Mouse (Mus musculus) lung, embryonic 16.5 days (tissue): ENCODE data around the gene Rmnd5b. TPM values are rescaled to one million over a fixed set of nuclear protein-coding genes. Genes with fewer than 3 reads are reported as not detected.

ENCODE experiments used
- ATAC-seq: fragments of 200-750 bp; cut with Nextera tagmentation; 2 replicates; pipeline ENCODE4 v1.8.0; 2017; ENCODE audit warnings: low read depth, mild to moderate bottlenecking, moderate library complexity
- H3K27ac ChIP-seq: fragments of 300-500 bp; sonication (generic); 2 replicates; pipeline ENCODE4 v1.5.1; 2014; ENCODE audit warnings: mild to moderate bottlenecking, control low read depth, low read length
- H3K27me3 ChIP-seq: fragments of 300-500 bp; sonication (generic); 2 replicates; pipeline ENCODE4 v1.6.1; 2014; ENCODE audit warnings: low read depth, low read length, mixed read lengths; ENCODE audit not compliant: control insufficient read depth, insufficient read depth
- H3K36me3 ChIP-seq: fragments of 300-500 bp; sonication (generic); 2 replicates; pipeline ENCODE4 v1.6.1; 2014; ENCODE audit warnings: low read length; ENCODE audit not compliant: control insufficient read depth, insufficient read depth
- H3K4me1 ChIP-seq: fragments of 300-500 bp; sonication (generic); replicated peaks from 2 replicates; pipeline ENCODE4 v1.6.1; 2014; ENCODE audit warnings: low read length, mixed read lengths; ENCODE audit not compliant: control insufficient read depth, insufficient read depth
- H3K4me2 ChIP-seq: fragments of 300-500 bp; sonication (generic); 2 replicates; pipeline ENCODE4 v1.6.1; 2014; ENCODE audit warnings: low read depth, low read length, control low read depth
- H3K4me3 ChIP-seq: fragments of 300-500 bp; sonication (generic); 2 replicates; pipeline ENCODE4 v1.5.1; 2014; ENCODE audit warnings: mild to moderate bottlenecking, low read length, control low read depth
- H3K9ac ChIP-seq: fragments of 300-500 bp; sonication (generic); 2 replicates; pipeline ENCODE4 v1.6.1; 2014; ENCODE audit warnings: low read length, control low read depth
- H3K9me3 ChIP-seq: fragments of 300-500 bp; sonication (generic); 2 replicates; pipeline ENCODE4 v1.6.1; 2016; ENCODE audit warnings: low read length; ENCODE audit not compliant: control insufficient read depth
- WGBS: fragments of 180-500 bp; shearing (Covaris S2); extraction: QIAGEN DNeasy Blood & Tissue Kit; methylation state at CpG from one replicate; pipeline ENCODE4 v1.1.7; 2014; 5-methylcytosine and 5-hydroxymethylcytosine counted together
- polyA plus RNA-seq: library from polyadenylated mRNA; unstranded; fragments of >200 nt; fragmentation: Nextera tagmentation; extraction: Ambion mirVana; gene quantifications from 2 replicates; pipeline ENCODE4 v1.2.1, GENCODE M21; 2015

The Rmnd5b gene
- polyA plus RNA-seq, 1 experiment from 2014 or later, result 41.1 TPM

DNA sequence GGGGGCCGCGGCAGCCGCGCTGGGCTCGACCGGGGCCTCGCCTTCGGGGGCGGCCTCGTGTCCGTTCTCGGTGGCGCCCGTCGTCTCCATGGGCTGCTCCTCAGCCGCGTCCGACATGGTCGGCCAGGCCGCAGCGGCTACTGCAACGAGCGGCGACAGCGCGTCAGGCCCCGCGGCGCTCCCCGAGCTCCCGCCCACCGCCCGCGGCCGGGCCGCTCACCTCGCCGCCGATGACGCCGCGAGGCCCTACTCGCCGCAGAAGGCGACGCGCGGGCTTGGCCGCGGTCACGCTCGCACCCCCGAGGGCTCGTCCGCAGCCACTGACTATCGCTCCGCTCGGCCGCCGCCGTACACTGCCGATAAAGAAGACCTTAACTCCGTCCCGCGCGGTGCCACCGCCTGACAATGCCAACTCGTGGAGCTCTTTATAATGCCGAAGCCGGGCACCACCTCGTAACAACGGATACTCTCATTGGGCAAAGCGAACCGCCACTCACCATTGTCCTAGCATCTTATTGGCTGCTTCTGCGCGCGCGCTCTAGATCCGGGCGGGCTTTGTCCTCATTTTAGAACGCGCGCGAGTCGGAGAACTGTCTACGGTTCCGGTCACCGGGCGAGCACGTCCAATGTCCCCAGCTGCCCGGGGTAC lies 29.1 kb downstream of the Rmnd5b start, which contains the start of gene Hnrnpab:
Gene Hnrnpab (minus strand): TSS at position 401 of the 649 bp plus-strand sequence.
- WGBS, result under 1% methylated on average over 71 of the region's 91 CpGs
- ATAC-seq, result peak; percentile 95

DNA sequence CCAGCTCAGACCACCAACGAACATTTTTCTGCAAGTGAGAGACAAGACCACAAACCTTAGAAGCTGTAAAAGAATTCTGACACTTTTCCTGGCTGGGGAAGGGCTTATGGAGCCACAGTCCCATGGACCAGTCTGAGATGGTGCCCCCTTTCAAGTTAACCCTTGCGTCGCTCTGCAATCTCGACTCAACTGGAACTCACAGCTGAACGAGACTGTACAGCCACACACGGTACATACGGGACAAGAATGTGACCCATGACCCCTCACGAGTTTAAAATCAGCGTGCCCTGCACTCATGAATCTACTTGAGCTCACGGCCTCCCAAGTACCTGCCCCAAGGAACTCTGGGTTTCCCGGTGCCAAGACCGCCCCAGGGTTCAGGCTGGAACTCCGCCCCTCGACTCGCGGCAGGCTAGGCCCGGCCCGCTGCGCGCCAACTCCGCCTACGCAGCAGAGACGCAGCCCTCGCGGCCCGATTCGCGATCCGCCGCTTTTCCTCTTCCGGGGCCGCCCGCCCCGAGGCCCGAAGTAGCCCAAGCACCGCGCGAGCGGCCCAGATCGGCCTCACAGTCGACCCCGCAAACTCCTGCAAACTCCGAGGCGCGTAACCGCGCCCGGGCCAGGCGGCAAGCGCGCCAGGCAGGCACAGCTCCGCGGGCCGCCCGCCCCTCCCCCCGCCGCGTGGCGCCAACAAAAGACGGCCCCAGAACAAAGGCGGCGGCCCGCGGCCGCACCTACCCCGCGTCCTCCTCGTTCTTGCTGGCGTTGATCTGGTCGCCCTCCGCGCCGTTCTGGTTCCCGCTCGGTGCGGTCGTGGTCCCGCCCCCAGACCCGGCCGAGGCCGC lies 29.9 kb downstream of the Rmnd5b start:
- Histone ChIP-seq H3K4me3 (peak overlapping the region; percentile 76), H3K9ac (peak overlapping the region; percentile 90), H3K9me3 (no peaks in the 10 kb centered on the region), H3K27ac (peak overlapping the region; percentile 97), H3K4me1 (peaks cover 24% of the 10 kb centered on the region), H3K4me2 (peak overlapping the region; percentile 84), H3K27me3 (no peaks in the 10 kb centered on the region), H3K36me3 (peaks cover 43% of the 10 kb centered on the region)
- peak; percentile 87 for ATAC-seq
- WGBS, result under 1% methylated on average over 64 of the region's 81 CpGs

More for the DNA sequence above, 29.1 kb downstream of the Rmnd5b start, which contains the start of gene Hnrnpab:
- Histone ChIP-seq H3K9ac (peak within 1 kb of the TSS; percentile 93), H3K36me3 (peaks cover 36% of the 10 kb centered on the region), H3K4me2 (peak within 1 kb of the TSS; percentile 84), H3K27ac (peak within 1 kb of the TSS; percentile 97), H3K9me3 (no peaks in the 10 kb centered on the region), H3K4me1 (peaks cover 24% of the 10 kb centered on the region), H3K4me3 (peak within 1 kb of the TSS; percentile 76), H3K27me3 (no peaks in the 10 kb centered on the region)

- H3K27ac ChIP-seq, result no peak overlapping the region
- peak overlapping the region; percentile 6; the same call in 1 of the 2 replicates for H3K9ac ChIP-seq
- H3K9me3 ChIP-seq, result no peaks in the 10 kb centered on the region
- no peak overlapping the region for H3K4me3 ChIP-seq
- no peak for ATAC-seq
- no peaks in the 10 kb centered on the region for H3K27me3 ChIP-seq
- H3K36me3 ChIP-seq, result peaks cover 73% of the 10 kb centered on the region
- H3K4me2 ChIP-seq, result no peak overlapping the region
- H3K4me1 ChIP-seq, result peaks cover 19% of the 10 kb centered on the region
- WGBS, result 81% methylated on average over 3 of the region's 3 CpGs
Observed at GRCm38 (mm10) chr11:51602253-51602652, 33.4 kb downstream of the Rmnd5b start.

DNA sequence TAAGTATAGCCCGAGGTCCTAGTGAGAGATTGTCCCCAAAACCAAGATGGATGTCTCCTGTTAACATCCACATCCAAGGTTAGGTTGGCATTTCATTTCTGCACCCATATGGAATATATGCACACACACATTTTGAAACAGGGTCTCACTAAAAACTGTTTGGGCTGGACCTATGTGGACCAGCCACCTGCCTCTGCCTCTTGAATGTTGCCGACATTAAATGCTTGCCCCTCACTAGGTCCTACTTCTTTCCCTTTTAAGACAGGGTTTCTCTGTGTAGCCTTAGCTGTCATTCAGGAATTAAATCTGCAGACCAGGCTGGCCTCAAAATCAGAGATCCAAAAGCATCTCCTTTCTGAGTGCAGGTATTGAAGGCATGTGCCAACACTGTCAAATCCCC lies 38.1 kb downstream of the Rmnd5b start:
- H3K27ac ChIP-seq, result no peak overlapping the region
- 68% methylated on average over 2 of the region's 2 CpGs for WGBS
- H3K9me3 ChIP-seq, result no peaks in the 10 kb centered on the region
- no peak overlapping the region for H3K4me3 ChIP-seq
- H3K4me2 ChIP-seq, result no peak overlapping the region
- H3K9ac ChIP-seq, result no peak overlapping the region
- peaks cover 83% of the 10 kb centered on the region for H3K36me3 ChIP-seq
- no peaks in the 10 kb centered on the region; the same call in 1 of the 2 replicates for H3K4me1 ChIP-seq
- H3K27me3 ChIP-seq, result no peaks in the 10 kb centered on the region
- no peak for ATAC-seq

GRCm38 (mm10) chr11:51595459-51596083 lies 40.1 kb downstream of the Rmnd5b start:
- H3K4me3 ChIP-seq, result no peak overlapping the region
- 94% methylated on average over 1 of the region's 1 CpGs for WGBS
- no peak for ATAC-seq
- peaks cover 77% of the 10 kb centered on the region for H3K36me3 ChIP-seq
- no peaks in the 10 kb centered on the region for H3K9me3 ChIP-seq
- no peak overlapping the region for H3K9ac ChIP-seq
- no peak overlapping the region for H3K27ac ChIP-seq
- no peaks in the 10 kb centered on the region for H3K4me1 ChIP-seq
- no peaks in the 10 kb centered on the region for H3K27me3 ChIP-seq
- no peak overlapping the region for H3K4me2 ChIP-seq

GRCm38 (mm10) chr11:51594715-51595350 lies 40.9 kb downstream of the Rmnd5b start:
- Histone ChIP-seq H3K27ac (no peak overlapping the region), H3K4me3 (no peak overlapping the region), H3K4me1 (no peaks in the 10 kb centered on the region), H3K27me3 (no peaks in the 10 kb centered on the region), H3K9ac (no peak overlapping the region), H3K36me3 (peaks cover 74% of the 10 kb centered on the region), H3K9me3 (no peaks in the 10 kb centered on the region), H3K4me2 (no peak overlapping the region)
- 56% methylated on average over 3 of the region's 3 CpGs for WGBS
- no peak for ATAC-seq

GRCm38 (mm10) chr11:51593849-51594248 lies 41.8 kb downstream of the Rmnd5b start:
- Histone ChIP-seq H3K4me1 (no peaks in the 10 kb centered on the region), H3K4me2 (no peak overlapping the region), H3K9ac (no peak overlapping the region), H3K27ac (no peak overlapping the region), H3K9me3 (no peaks in the 10 kb centered on the region), H3K36me3 (peaks cover 77% of the 10 kb centered on the region), H3K4me3 (no peak overlapping the region), H3K27me3 (no peaks in the 10 kb centered on the region)
- ATAC-seq, result no peak
- WGBS, result 88% methylated on average over 6 of the region's 6 CpGs

GRCm38 (mm10) chr11:51593368-51593767 lies 42.3 kb downstream of the Rmnd5b start:
- no peak for ATAC-seq

More at GRCm38 (mm10) chr11:51593368-51593767, 42.3 kb downstream of the Rmnd5b start:
- H3K4me2 ChIP-seq, result no peak overlapping the region
- H3K9ac ChIP-seq, result no peak overlapping the region
- no peaks in the 10 kb centered on the region for H3K9me3 ChIP-seq
- H3K27me3 ChIP-seq, result no peaks in the 10 kb centered on the region
- H3K36me3 ChIP-seq, result peaks cover 74% of the 10 kb centered on the region
- no peaks in the 10 kb centered on the region for H3K4me1 ChIP-seq
- no peak overlapping the region for H3K27ac ChIP-seq
- no peak overlapping the region for H3K4me3 ChIP-seq
- 98% methylated on average over 4 of the region's 4 CpGs for WGBS
